In the genomic region with DNA sequence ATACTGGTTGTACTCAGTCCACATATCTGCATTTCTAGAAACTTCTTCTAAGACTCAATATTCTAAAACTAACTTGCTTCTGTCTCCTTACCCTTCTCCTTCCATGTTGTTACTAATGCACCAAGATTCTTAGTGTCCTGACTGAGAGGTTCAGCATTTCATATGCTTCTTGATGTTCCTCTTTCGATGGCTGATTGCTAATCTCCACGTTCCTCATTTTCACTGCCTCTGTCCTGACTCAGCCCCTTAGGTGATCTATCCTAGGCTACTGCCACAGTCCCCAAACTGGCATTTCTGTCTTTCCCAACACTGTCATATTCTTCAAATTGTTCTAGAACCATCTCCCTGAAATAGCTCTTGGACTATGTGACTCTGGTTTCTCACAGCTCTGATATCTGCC, we compare ENCODE assay signal across 28 mouse cellular contexts.
"Had no signal": no experiment of that assay in that cellular context is flagged by ENCODE, and none has a peak within 500 bp of the region (broad histone marks: within the 10 kb centered on the region; RNA-seq: fewer than 3 reads in every experiment).

No protein-coding gene starts in this region.

- H3K4me3 ChIP-seq: gastrocnemius, adult 2 months; heart, embryonic 10.5 days; heart, embryonic 13.5 days; heart, embryonic 15.5 days; hindbrain, embryonic 12.5 days; kidney, embryonic 15.5 days; layer of hippocampus, adult 2 months; left cerebral cortex, adult 2 months; limb, embryonic 10.5 days; limb, embryonic 12.5 days; liver, embryonic 13.5 days; liver, embryonic 15.5 days had no signal

- H3K4me2 ChIP-seq: heart, embryonic 13.5 days; heart, embryonic 15.5 days; hindbrain, embryonic 12.5 days; hindbrain, embryonic 14.5 days; kidney, embryonic 15.5 days; limb, embryonic 12.5 days; liver, embryonic 11.5 days; liver, embryonic 13.5 days; liver, embryonic 15.5 days had no signal

- H3K27ac ChIP-seq: gastrocnemius, adult 2 months; heart, embryonic 10.5 days; heart, embryonic 13.5 days; heart, embryonic 15.5 days; hindbrain, embryonic 12.5 days; hindbrain, embryonic 14.5 days; hindbrain, postnatal 0 days; kidney, embryonic 15.5 days; kidney, postnatal 0 days; layer of hippocampus, adult 2 months; left cerebral cortex, adult 2 months; limb, embryonic 10.5 days; limb, embryonic 12.5 days; liver, embryonic 13.5 days; liver, embryonic 15.5 days had no signal

- ATAC-seq: hindbrain, postnatal 0 days; intestine, embryonic 16.5 days had no signal

- H3K9ac ChIP-seq: heart, embryonic 13.5 days; heart, embryonic 15.5 days; hindbrain, embryonic 12.5 days; hindbrain, embryonic 14.5 days; kidney, embryonic 15.5 days; limb, embryonic 12.5 days; liver, embryonic 13.5 days; liver, embryonic 15.5 days had no signal

- H3K9me3 ChIP-seq: heart, embryonic 10.5 days; heart, embryonic 13.5 days; heart, embryonic 15.5 days; hindbrain, embryonic 12.5 days; kidney, embryonic 15.5 days; limb, embryonic 10.5 days; limb, embryonic 12.5 days; liver, embryonic 13.5 days; liver, embryonic 15.5 days had no signal

- DNase-seq: gastrocnemius, adult 2 months; gastrocnemius, postnatal 10 days; gastrocnemius, postnatal 25 days; heart, adult 18-20 months; heart, postnatal 14 days; heart, postnatal 36 days; kidney, adult 11 months; kidney, adult 2 months; kidney, adult 9 months; kidney, postnatal 25 days; kidney, postnatal 4 days; liver; liver, embryonic 13.5 days had no signal

- H3K36me3 ChIP-seq: heart, embryonic 10.5 days; heart, embryonic 13.5 days; heart, embryonic 15.5 days; hindbrain, embryonic 12.5 days; kidney, embryonic 15.5 days; limb, embryonic 10.5 days; limb, embryonic 12.5 days; liver, embryonic 13.5 days; liver, embryonic 15.5 days had no signal

- H3K4me1 ChIP-seq: heart, embryonic 10.5 days; heart, embryonic 13.5 days; heart, embryonic 15.5 days; kidney, embryonic 15.5 days; limb, embryonic 10.5 days; limb, embryonic 12.5 days; liver, embryonic 13.5 days; liver, embryonic 15.5 days had no signal

- H3K27me3 ChIP-seq: heart, embryonic 13.5 days; heart, embryonic 15.5 days; hindbrain, embryonic 12.5 days; kidney, embryonic 15.5 days; limb, embryonic 12.5 days; liver, embryonic 13.5 days; liver, embryonic 15.5 days had no signal
